In genomic region chr6:67144946-67145716, GRCm38 (mm10) we compare ENCODE assay signal across 17 mouse cellular contexts.
DNase-seq lines count a peak whose midpoint lies in the region; TF ChIP-seq lines count a peak whose summit lies in the region.
"Had no signal": no experiment of that assay in that cellular context is flagged by ENCODE, and none has a peak within 500 bp of the region (broad histone marks: within the 10 kb centered on the region; RNA-seq: fewer than 3 reads in every experiment).

No protein-coding gene starts in this region.

- H3K4me1 ChIP-seq in CH12.LX (ENCODE audit: control insufficient read depth in 1 of 2, insufficient read depth in 2 of 2), result peaks cover 0 to 17% of the 10 kb centered on the region in 2 experiments; a peak in 2 of 4 replicates
- H3K4me1 ChIP-seq: embryonic facial prominence, embryonic 15.5 days had no signal

- no peaks in the 10 kb centered on the region for H3K36me3 ChIP-seq in CH12.LX (replicated peaks in 1 of 2; ENCODE audit: control insufficient read depth in 1 of 2, insufficient read depth in 1 of 2, low read length in 1 of 2)
- H3K36me3 ChIP-seq: embryonic facial prominence, embryonic 15.5 days; hindbrain, embryonic 12.5 days; limb, embryonic 13.5 days; midbrain, embryonic 13.5 days had no signal

- no peak for TF ChIP-seq RAD21 in CH12.LX (IDR thresholded peaks at IDR 0.05; ENCODE audit: low read depth, low read length)

- DNase-seq in gastrocnemius, adult 2 months, result peak; percentile 43
- no peak for DNase-seq in gastrocnemius, postnatal 25 days
- no peak for DNase-seq in CH12.LX (ENCODE audit: extremely low read depth)
- peak; percentile 92 for DNase-seq in R1 (ENCODE audit: low read depth, low spot score)
- DNase-seq in lung, postnatal 14 days, result peak; percentile 55
- DNase-seq in B cell, adult 2 months, result no peak
- DNase-seq in right cerebral cortex, adult 2 months (ENCODE audit: low spot score in 2 of 2), result no peak
- no peak for DNase-seq in cerebellum, adult 11-12 months
- DNase-seq: adrenal gland, postnatal 36 days; cerebellum, postnatal 36 days; liver, postnatal 0 days; right cerebral cortex, postnatal 14 days had no signal

- H3K4me3 ChIP-seq in gastrocnemius, adult 2 months, result no peak overlapping the region
- H3K4me3 ChIP-seq in CH12.LX (replicated peaks in 1 of 3; ENCODE audit: low read depth in 2 of 3, low read length in 2 of 3, poor library complexity in 1 of 3), result no peak overlapping the region
- H3K4me3 ChIP-seq: embryonic facial prominence, embryonic 15.5 days; hindbrain, embryonic 12.5 days; left cerebral cortex, adult 2 months; limb, embryonic 13.5 days; midbrain, embryonic 13.5 days had no signal

- in situ Hi-C loops in CH12.LX (cut with MboI; ENCODE audit: low pct_ligation_motif_present, low pct_unique_long_range_greater_than_20kb, low sequenced_read_pairs), result no loop called here

- peak overlapping the region; percentile 51; the same call in 1 of the 2 replicates for H3K27ac ChIP-seq in gastrocnemius, adult 2 months
- H3K27ac ChIP-seq in CH12.LX (ENCODE audit: insufficient read depth, low read depth), result no peak overlapping the region
- H3K27ac ChIP-seq: embryonic facial prominence, embryonic 15.5 days; hindbrain, embryonic 12.5 days; left cerebral cortex, adult 2 months; limb, embryonic 13.5 days; midbrain, embryonic 13.5 days had no signal

- TF ChIP-seq POLR2A in CH12.LX (IDR thresholded peaks at IDR 0.05; ENCODE audit: low read depth, low read length), result no peak

- H3K27me3 ChIP-seq in CH12.LX (replicated peaks), result no peaks in the 10 kb centered on the region
- H3K27me3 ChIP-seq: embryonic facial prominence, embryonic 15.5 days; hindbrain, embryonic 12.5 days; limb, embryonic 13.5 days; midbrain, embryonic 13.5 days had no signal

- dilution Hi-C loops in CH12.LX (cut with MboI; ENCODE audit: extremely low pct_ligation_motif_present, extremely low pct_unique_long_range_greater_than_20kb, low sequenced_read_pairs), result no loop called here

- H3K79me2 ChIP-seq in CH12.LX (replicated peaks; ENCODE audit: control insufficient read depth, extremely low read depth, insufficient read depth, poor library complexity, severe bottlenecking), result no peaks in the 10 kb centered on the region

- no peak for TF ChIP-seq CTCF in gastrocnemius, adult 2 months (IDR thresholded peaks at IDR 0.05)
- no peak for TF ChIP-seq CTCF in CH12.LX (conservative IDR thresholded peaks at IDR 0.05 in 1 of 2, IDR thresholded peaks at IDR 0.05 in 1 of 2; ENCODE audit: low read depth in 2 of 2, low read length in 2 of 2)

- no peaks in the 10 kb centered on the region for H3K9me3 ChIP-seq in CH12.LX (replicated peaks; ENCODE audit: low read length)
- H3K9me3 ChIP-seq: embryonic facial prominence, embryonic 15.5 days; hindbrain, embryonic 12.5 days; limb, embryonic 13.5 days; midbrain, embryonic 13.5 days had no signal

- no peak overlapping the region for H3K9ac ChIP-seq in CH12.LX (ENCODE audit: insufficient read depth, low read depth)
- H3K9ac ChIP-seq: embryonic facial prominence, embryonic 15.5 days; hindbrain, embryonic 12.5 days; limb, embryonic 13.5 days; liver, postnatal 0 days; midbrain, embryonic 13.5 days had no signal

- H3K4me2 ChIP-seq in CH12.LX (ENCODE audit: insufficient read depth, low read depth, poor library complexity, severe bottlenecking), result no peak overlapping the region
- H3K4me2 ChIP-seq: embryonic facial prominence, embryonic 15.5 days; hindbrain, embryonic 12.5 days; limb, embryonic 13.5 days; midbrain, embryonic 13.5 days had no signal

- no peak for TF ChIP-seq EP300 in CH12.LX (IDR thresholded peaks at IDR 0.05; ENCODE audit: low read length)

- intact Hi-C loops in gastrocnemius, adult 2 months (cut with DNase I), result no loop called here

TF ChIP-seq in CH12.LX, 34 proteins besides CTCF, POLR2A, EP300 and RAD21:
- TF ChIP-seq MAFK (IDR thresholded peaks at IDR 0.05; ENCODE audit: insufficient replicate concordance, low read length) (peak; percentile 69; the same call in 1 of the 2 replicates), ZNF384 (IDR thresholded peaks at IDR 0.05; ENCODE audit: low read depth, low read length) (no peak)
TF ChIP-seq in CH12.LX: peak in this region for 1.

Comparison
In these comparisons a context has a peak if more than half of its experiments do, and no peak if none do; other contexts are left out.
1. DNase-seq: peak in gastrocnemius, adult 2 months (single experiment), R1 (single experiment) and lung, postnatal 14 days (single experiment); none in gastrocnemius, postnatal 25 days (single experiment), CH12.LX (single experiment), B cell, adult 2 months (0 of 2), right cerebral cortex, adult 2 months (0 of 2) and cerebellum, adult 11-12 months (single experiment).